Mouse (Mus musculus): ENCODE data around the gene Msl2. TPM values are rescaled to one million over a fixed set of nuclear protein-coding genes. Genes with fewer than 3 reads are reported as not detected.

The Msl2 gene
- polyA plus RNA-seq, 1 experiment from 2014 or later = 7.0 TPM

DNA sequence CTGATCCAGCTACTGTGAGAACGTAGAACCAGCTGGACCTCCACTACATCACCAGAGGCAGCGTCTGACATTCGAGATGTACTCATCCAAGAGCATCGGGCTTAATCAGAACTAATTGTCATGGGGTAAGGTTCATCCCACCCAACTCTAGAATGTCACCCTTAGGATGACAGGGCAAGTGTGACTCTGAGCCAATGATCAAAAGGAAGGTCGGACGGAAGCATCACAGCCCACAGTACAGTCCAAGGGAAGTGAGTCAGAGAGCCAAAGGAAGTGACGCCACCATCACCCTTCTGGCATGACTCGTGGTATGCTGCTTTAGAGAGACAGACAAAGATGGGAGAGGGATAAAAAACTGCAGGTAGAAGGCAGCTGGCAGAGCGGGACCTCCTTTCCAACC lies 31.7 kb upstream of the Msl2 start:
- H3K36me3 ChIP-seq (ENCODE audit: control insufficient read depth, insufficient read depth, low read length) = no peaks in the 10 kb centered on the region
- no peak overlapping the region for H3K27ac ChIP-seq (ENCODE audit: low read depth)
- H3K4me1 ChIP-seq (replicated peaks; ENCODE audit: control insufficient read depth, insufficient read depth, low read length) = peaks cover 8% of the 10 kb centered on the region; the same call in 1 of the 2 replicates
- no peak overlapping the region for H3K4me3 ChIP-seq (ENCODE audit: low read depth, low read length)
- H3K9ac ChIP-seq (ENCODE audit: low read length) = no peak overlapping the region
- H3K9me3 ChIP-seq (ENCODE audit: control insufficient read depth, low read length) = no peaks in the 10 kb centered on the region
- no peak overlapping the region for H3K4me2 ChIP-seq (ENCODE audit: low read length)
- H3K27me3 ChIP-seq (replicated peaks; ENCODE audit: control insufficient read depth, insufficient read depth, low read length) = no peaks in the 10 kb centered on the region
- WGBS = 82% methylated on average over 9 of the region's 9 CpGs
- DNase-seq (ENCODE audit: low spot score) = no peak
- ATAC-seq (replicated peaks; ENCODE audit: low FRiP score, low TSS enrichment, low read depth) = no peak

DNA sequence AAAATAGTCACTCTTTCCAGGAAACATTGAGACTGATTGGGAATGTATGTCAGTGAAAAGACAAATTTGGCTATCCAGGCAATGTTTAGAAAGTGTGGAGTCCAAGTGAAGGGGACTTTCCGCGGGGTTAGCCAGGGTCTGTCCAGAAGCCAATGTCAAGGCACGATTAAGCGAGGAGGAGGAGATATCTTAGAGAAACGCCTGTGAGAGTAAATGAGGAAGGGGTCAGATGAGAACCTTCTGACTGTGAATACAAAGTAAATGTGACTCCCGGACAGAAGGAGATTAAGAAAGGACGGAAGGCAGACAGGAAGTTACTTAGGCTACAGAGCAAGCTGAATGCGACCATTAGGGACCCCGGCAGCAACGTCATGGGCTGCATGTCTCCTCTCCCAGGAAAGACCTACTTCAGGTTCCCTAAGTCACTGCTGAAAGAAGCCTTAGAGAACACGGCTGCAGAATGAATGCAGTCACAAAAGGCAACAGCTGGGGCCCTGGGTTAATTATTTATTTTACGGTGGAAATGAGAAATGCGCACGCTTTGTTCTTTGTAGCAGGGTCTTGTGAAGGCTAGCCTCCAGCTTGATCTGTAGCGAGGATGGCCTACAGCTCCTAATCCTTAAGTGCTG lies 28.1 kb upstream of the Msl2 start:
- H3K4me2 ChIP-seq (ENCODE audit: low read length) = peak overlapping the region; percentile 23; the same call in 1 of the 2 replicates
- H3K9me3 ChIP-seq (ENCODE audit: control insufficient read depth, low read length) = no peaks in the 10 kb centered on the region
- ATAC-seq (replicated peaks; ENCODE audit: low FRiP score, low TSS enrichment, low read depth) (no peak; the same call in 1 of the 2 replicates), DNase-seq (ENCODE audit: low spot score) (peak; percentile 63)
- no peak overlapping the region for H3K4me3 ChIP-seq (ENCODE audit: low read depth, low read length)
- 40% methylated on average over 15 of the region's 15 CpGs for WGBS
- no peaks in the 10 kb centered on the region for H3K27me3 ChIP-seq (replicated peaks; ENCODE audit: control insufficient read depth, insufficient read depth, low read length)
- no peaks in the 10 kb centered on the region for H3K36me3 ChIP-seq (ENCODE audit: control insufficient read depth, insufficient read depth, low read length)
- peaks cover 6% of the 10 kb centered on the region; the same call in 1 of the 2 replicates for H3K4me1 ChIP-seq (replicated peaks; ENCODE audit: control insufficient read depth, insufficient read depth, low read length)
- H3K27ac ChIP-seq (ENCODE audit: low read depth) = no peak overlapping the region; the same call in 1 of the 2 replicates
- no peak overlapping the region for H3K9ac ChIP-seq (ENCODE audit: low read length)

DNA sequence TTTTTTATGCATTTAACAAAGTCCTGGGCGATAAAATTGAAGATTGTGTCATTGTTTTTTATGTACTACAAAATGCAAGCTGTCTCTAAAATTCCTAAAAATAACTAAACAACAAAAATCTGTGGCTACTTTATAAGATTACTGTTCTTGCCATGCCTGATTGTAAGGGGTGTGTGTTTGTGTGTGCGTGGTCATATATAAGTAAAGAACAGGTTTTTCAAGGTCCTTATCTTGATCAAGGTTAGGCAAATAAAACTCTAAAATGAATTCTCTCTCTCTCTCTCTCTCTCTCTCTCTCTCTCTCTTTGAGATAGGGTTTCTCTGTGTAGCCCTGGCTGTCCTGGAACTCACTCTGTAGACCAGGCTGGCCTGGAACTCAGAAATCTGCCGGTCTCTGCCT lies 21.9 kb upstream of the Msl2 start:
- no peaks in the 10 kb centered on the region for H3K36me3 ChIP-seq (ENCODE audit: control insufficient read depth, insufficient read depth, low read length)
- ATAC-seq (replicated peaks; ENCODE audit: low FRiP score, low TSS enrichment, low read depth) = no peak
- 81% methylated on average over 3 of the region's 3 CpGs for WGBS
- H3K4me1 ChIP-seq (replicated peaks; ENCODE audit: control insufficient read depth, insufficient read depth, low read length) = no peaks in the 10 kb centered on the region
- no peak overlapping the region for H3K9ac ChIP-seq (ENCODE audit: low read length)
- H3K4me2 ChIP-seq (ENCODE audit: low read length) = no peak overlapping the region
- no peaks in the 10 kb centered on the region for H3K27me3 ChIP-seq (replicated peaks; ENCODE audit: control insufficient read depth, insufficient read depth, low read length)
- DNase-seq (ENCODE audit: low spot score) = no peak
- no peak overlapping the region for H3K4me3 ChIP-seq (ENCODE audit: low read depth, low read length)
- H3K27ac ChIP-seq (ENCODE audit: low read depth) = no peak overlapping the region
- H3K9me3 ChIP-seq (ENCODE audit: control insufficient read depth, low read length) = no peaks in the 10 kb centered on the region

DNA sequence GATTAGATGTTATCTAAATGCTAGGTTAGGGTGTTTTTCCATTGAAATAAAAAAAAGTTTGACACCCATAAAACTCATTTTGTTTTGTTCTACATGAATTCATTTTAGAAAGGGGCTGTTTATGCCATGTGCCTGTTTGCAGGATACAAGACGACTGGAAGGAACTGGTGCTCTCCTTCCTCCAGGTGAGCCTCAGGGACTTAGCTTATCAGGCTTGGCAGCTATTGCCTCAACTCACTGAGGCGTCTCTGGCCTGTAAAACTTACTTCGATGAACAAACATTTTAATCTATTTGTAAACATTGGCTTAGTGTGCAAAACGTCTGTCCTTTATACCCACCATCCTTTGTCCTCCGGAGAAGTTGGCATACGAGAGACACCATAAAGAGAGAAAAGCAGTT lies 21.2 kb upstream of the Msl2 start:
- Histone ChIP-seq H3K4me2 (ENCODE audit: low read length) (no peak overlapping the region), H3K27ac (ENCODE audit: low read depth) (no peak overlapping the region), H3K27me3 (replicated peaks; ENCODE audit: control insufficient read depth, insufficient read depth, low read length) (no peaks in the 10 kb centered on the region), H3K9ac (ENCODE audit: low read length) (no peak overlapping the region), H3K4me1 (replicated peaks; ENCODE audit: control insufficient read depth, insufficient read depth, low read length) (no peaks in the 10 kb centered on the region), H3K4me3 (ENCODE audit: low read depth, low read length) (no peak overlapping the region), H3K9me3 (ENCODE audit: control insufficient read depth, low read length) (no peaks in the 10 kb centered on the region), H3K36me3 (ENCODE audit: control insufficient read depth, insufficient read depth, low read length) (no peaks in the 10 kb centered on the region)
- DNase-seq (ENCODE audit: low spot score) = no peak
- WGBS = 62% methylated on average over 6 of the region's 6 CpGs
- no peak for ATAC-seq (replicated peaks; ENCODE audit: low FRiP score, low TSS enrichment, low read depth)

GRCm38 (mm10) chr9:101053279-101053678 lies 20.6 kb upstream of the Msl2 start:
- 51% methylated on average over 14 of the region's 14 CpGs for WGBS
- Histone ChIP-seq H3K27ac (ENCODE audit: low read depth) (peak overlapping the region; percentile 48), H3K9ac (ENCODE audit: low read length) (no peak overlapping the region), H3K9me3 (ENCODE audit: control insufficient read depth, low read length) (no peaks in the 10 kb centered on the region), H3K27me3 (replicated peaks; ENCODE audit: control insufficient read depth, insufficient read depth, low read length) (no peaks in the 10 kb centered on the region), H3K4me1 (replicated peaks; ENCODE audit: control insufficient read depth, insufficient read depth, low read length) (no peaks in the 10 kb centered on the region), H3K36me3 (ENCODE audit: control insufficient read depth, insufficient read depth, low read length) (no peaks in the 10 kb centered on the region), H3K4me3 (ENCODE audit: low read depth, low read length) (no peak overlapping the region), H3K4me2 (ENCODE audit: low read length) (no peak overlapping the region)
- DNase-seq (ENCODE audit: low spot score) = no peak
- ATAC-seq (replicated peaks; ENCODE audit: low FRiP score, low TSS enrichment, low read depth) = 0 out of 2 replicates have a peak, but pooled peaks have one; percentile 79

DNA sequence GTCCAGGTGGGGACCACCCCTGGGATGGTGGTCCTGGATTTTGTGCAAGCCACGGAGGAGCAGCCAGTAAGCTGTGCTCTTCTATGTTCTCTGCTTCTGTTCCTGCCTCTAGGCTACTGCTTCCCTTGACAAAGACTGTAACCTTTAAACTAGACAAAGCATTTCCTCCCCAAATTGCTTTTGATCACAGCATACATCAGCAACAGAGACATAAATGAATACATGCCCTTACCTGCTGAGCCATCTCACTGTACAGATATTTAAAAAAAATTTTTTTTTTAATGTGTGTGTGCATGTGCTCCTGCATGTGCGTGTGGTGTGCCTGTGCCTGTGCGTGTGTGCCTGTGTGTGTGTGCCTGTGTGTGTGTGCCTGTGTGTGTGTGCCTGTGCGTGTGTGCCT lies 16.7 kb upstream of the Msl2 start:
- Histone ChIP-seq H3K9ac (ENCODE audit: low read length) (no peak overlapping the region), H3K4me1 (replicated peaks; ENCODE audit: control insufficient read depth, insufficient read depth, low read length) (no peaks in the 10 kb centered on the region), H3K36me3 (ENCODE audit: control insufficient read depth, insufficient read depth, low read length) (no peaks in the 10 kb centered on the region), H3K27me3 (replicated peaks; ENCODE audit: control insufficient read depth, insufficient read depth, low read length) (no peaks in the 10 kb centered on the region), H3K27ac (ENCODE audit: low read depth) (no peak overlapping the region), H3K4me2 (ENCODE audit: low read length) (no peak overlapping the region), H3K4me3 (ENCODE audit: low read depth, low read length) (no peak overlapping the region), H3K9me3 (ENCODE audit: control insufficient read depth, low read length) (no peaks in the 10 kb centered on the region)
- DNase-seq (ENCODE audit: low spot score) = no peak
- no peak for ATAC-seq (replicated peaks; ENCODE audit: low FRiP score, low TSS enrichment, low read depth)
- 93% methylated on average over 4 of the region's 4 CpGs for WGBS

GRCm38 (mm10) chr9:101061035-101061434 lies 12.9 kb upstream of the Msl2 start:
- DNase-seq (ENCODE audit: low spot score) = no peak
- Histone ChIP-seq H3K4me1 (replicated peaks; ENCODE audit: control insufficient read depth, insufficient read depth, low read length) (no peaks in the 10 kb centered on the region), H3K9me3 (ENCODE audit: control insufficient read depth, low read length) (no peaks in the 10 kb centered on the region), H3K4me3 (ENCODE audit: low read depth, low read length) (no peak overlapping the region), H3K4me2 (ENCODE audit: low read length) (no peak overlapping the region), H3K27ac (ENCODE audit: low read depth) (no peak overlapping the region), H3K36me3 (ENCODE audit: control insufficient read depth, insufficient read depth, low read length) (no peaks in the 10 kb centered on the region), H3K9ac (ENCODE audit: low read length) (no peak overlapping the region), H3K27me3 (replicated peaks; ENCODE audit: control insufficient read depth, insufficient read depth, low read length) (no peaks in the 10 kb centered on the region)
- 61% methylated on average over 11 of the region's 11 CpGs for WGBS
- no peak for ATAC-seq (replicated peaks; ENCODE audit: low FRiP score, low TSS enrichment, low read depth)

- Histone ChIP-seq H3K27ac (ENCODE audit: low read depth) (no peak overlapping the region), H3K36me3 (ENCODE audit: control insufficient read depth, insufficient read depth, low read length) (no peaks in the 10 kb centered on the region), H3K9me3 (ENCODE audit: control insufficient read depth, low read length) (no peaks in the 10 kb centered on the region), H3K4me1 (replicated peaks; ENCODE audit: control insufficient read depth, insufficient read depth, low read length) (no peaks in the 10 kb centered on the region), H3K4me3 (ENCODE audit: low read depth, low read length) (no peak overlapping the region), H3K27me3 (replicated peaks; ENCODE audit: control insufficient read depth, insufficient read depth, low read length) (no peaks in the 10 kb centered on the region), H3K9ac (ENCODE audit: low read length) (no peak overlapping the region), H3K4me2 (ENCODE audit: low read length) (no peak overlapping the region)
- peak; percentile 55; the same call in 1 of the 2 replicates for ATAC-seq (replicated peaks; ENCODE audit: low FRiP score, low TSS enrichment, low read depth)
- DNase-seq (ENCODE audit: low spot score) = no peak
- WGBS = 56% methylated on average over 6 of the region's 6 CpGs
These were observed 11.6 kb upstream of the Msl2 start for GRCm38 (mm10) chr9:101062253-101062780.

DNA sequence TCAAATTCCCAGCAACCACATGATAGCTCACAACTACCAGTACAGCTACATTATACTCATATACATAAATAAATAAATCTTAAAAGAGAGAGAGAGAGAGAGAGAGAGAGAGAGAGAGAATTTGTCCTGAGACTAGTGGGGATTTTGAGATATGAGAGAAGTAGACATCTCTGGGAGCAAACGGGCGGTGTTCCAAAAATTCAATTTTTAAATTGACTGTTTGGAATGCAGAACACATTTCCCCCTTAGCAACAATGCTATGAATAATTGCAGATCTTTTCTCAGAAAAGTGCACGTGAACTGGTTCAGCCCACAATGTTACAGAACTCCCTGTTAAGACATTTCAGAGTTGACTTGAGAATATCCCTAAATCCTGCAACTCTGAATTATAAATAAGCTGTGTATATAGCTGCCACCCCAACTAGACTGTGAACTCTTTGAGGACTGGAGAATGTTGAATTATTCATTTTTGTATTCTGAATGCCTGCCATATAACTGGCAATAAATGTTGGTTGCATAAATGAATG lies 8.8 kb upstream of the Msl2 start:
- no peak overlapping the region for H3K9ac ChIP-seq (ENCODE audit: low read length)
- H3K27me3 ChIP-seq (replicated peaks; ENCODE audit: control insufficient read depth, insufficient read depth, low read length) = no peaks in the 10 kb centered on the region
- no peak overlapping the region for H3K4me2 ChIP-seq (ENCODE audit: low read length)
- 0 out of 2 replicates have a peak, but pooled peaks cover 2% of the 10 kb centered on the region for H3K9me3 ChIP-seq (ENCODE audit: control insufficient read depth, low read length)
- no peaks in the 10 kb centered on the region for H3K4me1 ChIP-seq (replicated peaks; ENCODE audit: control insufficient read depth, insufficient read depth, low read length)
- H3K4me3 ChIP-seq (ENCODE audit: low read depth, low read length) = no peak overlapping the region
- ATAC-seq (replicated peaks; ENCODE audit: low FRiP score, low TSS enrichment, low read depth) (no peak), DNase-seq (ENCODE audit: low spot score) (no peak)
- 89% methylated on average over 3 of the region's 3 CpGs for WGBS
- no peaks in the 10 kb centered on the region for H3K36me3 ChIP-seq (ENCODE audit: control insufficient read depth, insufficient read depth, low read length)
- H3K27ac ChIP-seq (ENCODE audit: low read depth) = no peak overlapping the region

Measured in intestine, embryonic 14.5 days (tissue).